ENCODE assay signal across 28 mouse cellular contexts in the genomic region with DNA sequence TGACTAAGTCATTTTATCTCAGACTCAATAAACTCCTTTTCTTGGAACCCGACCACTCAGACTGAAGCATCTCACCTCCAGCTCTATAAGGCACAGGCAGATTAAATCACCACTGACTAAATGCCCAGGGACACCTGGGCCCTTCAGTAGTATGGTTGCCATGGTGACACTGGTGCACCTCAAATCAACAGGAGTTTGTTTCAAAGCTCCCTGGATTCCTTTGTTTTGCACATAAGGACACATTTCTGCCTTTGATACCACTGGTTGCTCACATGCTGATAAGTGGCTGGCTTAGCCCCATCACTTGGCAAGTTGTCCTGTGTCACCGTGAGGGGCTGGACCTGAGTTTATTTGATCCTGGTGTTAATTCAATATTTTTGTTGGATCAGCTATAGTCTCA. TPM values are rescaled to one million over a fixed set of nuclear protein-coding genes. Genes with fewer than 3 reads are reported as not detected.
A peak's percentile ranks its signal among the peaks of the same experiment; 100 is the strongest.
DNase-seq lines count a peak whose midpoint lies in the region; ATAC-seq lines count a peak whose summit lies in the region.
"Had no signal": no experiment of that assay in that cellular context is flagged by ENCODE, and none has a peak within 500 bp of the region (broad histone marks: within the 10 kb centered on the region; RNA-seq: fewer than 3 reads in every experiment).

No protein-coding gene starts in this region.

- peaks cover 30% of the 10 kb centered on the region for H3K4me1 ChIP-seq in liver, embryonic 13.5 days (replicated peaks)

- H3K9me3 ChIP-seq in liver, embryonic 13.5 days (replicated peaks), result no peaks in the 10 kb centered on the region
- H3K9me3 ChIP-seq: embryonic facial prominence, embryonic 10.5 days; embryonic facial prominence, embryonic 13.5 days; forebrain, embryonic 12.5 days; forebrain, embryonic 15.5 days; heart, embryonic 12.5 days; heart, embryonic 15.5 days; hindbrain, embryonic 15.5 days; intestine, embryonic 15.5 days had no signal

- H3K9ac ChIP-seq in liver, embryonic 13.5 days, result no peak overlapping the region
- H3K9ac ChIP-seq: embryonic facial prominence, embryonic 13.5 days; forebrain, embryonic 12.5 days; forebrain, embryonic 15.5 days; heart, embryonic 12.5 days; heart, embryonic 15.5 days; hindbrain, embryonic 15.5 days; intestine, embryonic 15.5 days had no signal

- no peaks in the 10 kb centered on the region for H3K27me3 ChIP-seq in liver, embryonic 13.5 days
- H3K27me3 ChIP-seq: embryonic facial prominence, embryonic 13.5 days; forebrain, embryonic 12.5 days; forebrain, embryonic 15.5 days; heart, embryonic 12.5 days; heart, embryonic 15.5 days; hindbrain, embryonic 15.5 days; intestine, embryonic 15.5 days had no signal

- peaks cover 30% of the 10 kb centered on the region for H3K36me3 ChIP-seq in liver, embryonic 13.5 days

- WGBS in liver, embryonic 13.5 days (ENCODE audit: insufficient replicate concordance), result 61% methylated on average over 2 of the region's 2 CpGs

- DNase-seq in liver, embryonic 13.5 days, result no peak
- DNase-seq in liver (no peak), R1 (ENCODE audit: low read depth, low spot score) (peak; percentile 67)
- DNase-seq in cerebellum, postnatal 14 days, result no peak
- no peak for DNase-seq in adrenal gland, postnatal 10 days
- DNase-seq: adrenal gland, postnatal 14 days; cerebellum, adult 11 months; cerebellum, adult 2 months; cerebellum, adult 9-11 months; cerebellum, postnatal 36 days; embryo, embryonic 11 days; gastrocnemius, postnatal 10 days; heart, adult 18-20 months; heart, postnatal 10 days; heart, postnatal 4 days had no signal

- ATAC-seq in liver, embryonic 13.5 days (ENCODE audit: low read depth), result no peak
- peak; percentile 64 for ATAC-seq in megakaryocyte-erythroid progenitor cell, adult 5-6 weeks (replicated peaks; ENCODE audit: low FRiP score, low TSS enrichment, poor library complexity, severe bottlenecking)
- ATAC-seq: CD4-positive, CD25-positive, alpha-beta regulatory T cell, adult 4 months; forebrain, embryonic 15.5 days; intestine, embryonic 15.5 days had no signal

- H3K4me2 ChIP-seq in liver, embryonic 13.5 days, result no peak overlapping the region
- H3K4me2 ChIP-seq: embryonic facial prominence, embryonic 13.5 days; forebrain, embryonic 12.5 days; forebrain, embryonic 15.5 days; heart, embryonic 12.5 days; heart, embryonic 15.5 days; hindbrain, embryonic 15.5 days; intestine, embryonic 15.5 days had no signal

- no peak overlapping the region for H3K4me3 ChIP-seq in liver, embryonic 13.5 days (replicated peaks)
- H3K4me3 ChIP-seq: embryonic facial prominence, embryonic 10.5 days; embryonic facial prominence, embryonic 13.5 days; erythroblast, embryonic 14.5 days; forebrain, embryonic 12.5 days; forebrain, embryonic 15.5 days; heart, embryonic 12.5 days; heart, embryonic 15.5 days; hindbrain, embryonic 15.5 days; intestine, embryonic 15.5 days had no signal

- H3K27ac ChIP-seq in liver, embryonic 13.5 days, result 0 out of 2 replicates have a peak overlapping the region, but pooled peaks have one; percentile 15
- H3K27ac ChIP-seq: embryonic facial prominence, embryonic 10.5 days; embryonic facial prominence, embryonic 13.5 days; forebrain, embryonic 12.5 days; forebrain, embryonic 15.5 days; heart, embryonic 15.5 days; hindbrain, embryonic 15.5 days; intestine, embryonic 15.5 days had no signal

RNA-seq across cellular contexts. Expression of a gene that starts 4.5 kb away (rescaled TPM):
- polyA plus RNA-seq in liver, embryonic 13.5 days (2015; fragmentation: Nextera tagmentation; extraction: Ambion mirVana), result 445 and 472 TPM in 2 replicates
- 794 and 967 TPM in 2 replicates for total RNA-seq in megakaryocyte-erythroid progenitor cell, adult 5-6 weeks (2014; fragmentation: Nextera tagmentation)
- total RNA-seq in megakaryocyte-erythroid progenitor cell, adult 5-6 weeks (2017), result 188 and 249 TPM in 2 replicates
- total RNA-seq in adrenal gland, postnatal 10 days (2021), result 100 to 1,000 TPM; 569 to 676 TPM

RNA-seq across cellular contexts. Expression of a gene that starts 8.9 kb away (rescaled TPM):
- polyA plus RNA-seq in liver, embryonic 13.5 days (2015; fragmentation: Nextera tagmentation; extraction: Ambion mirVana), result 36.2 and 38.2 TPM in 2 replicates
- total RNA-seq in megakaryocyte-erythroid progenitor cell, adult 5-6 weeks (2014; fragmentation: Nextera tagmentation), result not detected in 2 replicates
- 1.5 and 3.5 TPM in 2 replicates for total RNA-seq in megakaryocyte-erythroid progenitor cell, adult 5-6 weeks (2017)
- total RNA-seq in adrenal gland, postnatal 10 days (2021), result 1 to 10 TPM; 1.0 to 1.3 TPM
- polyA plus RNA-seq: C2C12; CD4-positive, CD25-positive, alpha-beta regulatory T cell, adult 4 months; cortical plate, adult 2 months had no signal

RNA-seq across cellular contexts. Expression of a gene that starts 13.5 kb away (rescaled TPM):
- polyA plus RNA-seq in liver, embryonic 13.5 days (2015; fragmentation: Nextera tagmentation; extraction: Ambion mirVana), result 115 and 131 TPM in 2 replicates
- total RNA-seq in megakaryocyte-erythroid progenitor cell, adult 5-6 weeks (2014; fragmentation: Nextera tagmentation), result 75.0 and 119 TPM in 2 replicates
- total RNA-seq in megakaryocyte-erythroid progenitor cell, adult 5-6 weeks (2017), result 168 and 233 TPM in 2 replicates
- total RNA-seq in adrenal gland, postnatal 10 days (2021), result 100 to 1,000 TPM; 171 to 172 TPM

RNA-seq across cellular contexts. Expression of a gene that starts 20.5 kb away (rescaled TPM):
- polyA plus RNA-seq in liver, embryonic 13.5 days (2015; fragmentation: Nextera tagmentation; extraction: Ambion mirVana), result 103 and 111 TPM in 2 replicates
- total RNA-seq in megakaryocyte-erythroid progenitor cell, adult 5-6 weeks (2014; fragmentation: Nextera tagmentation), result 44.2 and 46.0 TPM in 2 replicates
- 67.3 and 69.2 TPM in 2 replicates for total RNA-seq in megakaryocyte-erythroid progenitor cell, adult 5-6 weeks (2017)
- 100 to 1,000 TPM; 114 to 138 TPM for total RNA-seq in adrenal gland, postnatal 10 days (2021)

RNA-seq across cellular contexts. Expression of a gene that starts 43.8 kb away (rescaled TPM):
- 75.2 and 82.0 TPM in 2 replicates for polyA plus RNA-seq in liver, embryonic 13.5 days (2015; fragmentation: Nextera tagmentation; extraction: Ambion mirVana)
- total RNA-seq in megakaryocyte-erythroid progenitor cell, adult 5-6 weeks (2014; fragmentation: Nextera tagmentation), result 73.4 and 90.4 TPM in 2 replicates
- total RNA-seq in megakaryocyte-erythroid progenitor cell, adult 5-6 weeks (2017), result 49.0 and 50.4 TPM in 2 replicates
- 10 to 100 TPM; 55.1 to 62.2 TPM for total RNA-seq in adrenal gland, postnatal 10 days (2021)
